9 mouse cellular contexts compared by ENCODE assay signal in the genomic region with DNA sequence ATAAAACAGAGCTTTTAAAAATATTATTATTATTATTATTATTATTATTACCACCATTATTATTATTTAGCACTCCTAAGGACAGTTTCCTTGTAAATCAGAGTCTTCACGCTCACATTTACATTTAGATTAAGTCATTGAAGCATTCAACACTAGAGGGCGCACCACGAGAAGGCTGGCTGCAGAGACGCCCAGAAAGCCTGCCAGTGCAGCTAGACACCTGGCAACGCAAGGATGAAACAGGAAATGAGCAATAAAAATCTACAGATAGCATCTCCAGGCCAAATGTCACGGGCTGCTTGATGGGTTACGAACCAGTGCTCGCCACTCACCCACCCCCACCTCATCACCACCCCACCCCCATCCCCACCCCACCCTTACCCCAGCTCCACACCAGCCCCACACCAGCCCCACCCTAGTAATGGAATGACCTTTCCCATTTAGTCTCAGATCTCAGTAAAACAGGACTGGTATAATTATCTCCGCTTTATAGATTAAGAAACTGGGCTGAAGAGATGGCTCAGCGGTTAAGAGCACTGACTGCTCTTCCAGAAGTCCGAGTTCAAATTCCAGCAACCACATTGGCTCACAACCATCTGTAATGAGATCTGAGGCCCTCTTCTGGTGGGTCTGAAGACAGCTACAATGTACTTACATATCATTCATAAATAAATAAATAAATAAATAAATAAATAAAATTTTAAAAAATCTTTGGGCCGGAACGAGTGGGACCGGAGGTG. TPM values are rescaled to one million over a fixed set of nuclear protein-coding genes. Genes with fewer than 3 reads are reported as not detected.
A peak's percentile ranks its signal among the peaks of the same experiment; 100 is the strongest.
DNase-seq lines count a peak whose midpoint lies in the region; ATAC-seq lines count a peak whose summit lies in the region.
"Had no signal": no experiment of that assay in that cellular context is flagged by ENCODE, and none has a peak within 500 bp of the region (broad histone marks: within the 10 kb centered on the region; RNA-seq: fewer than 3 reads in every experiment).

No protein-coding gene starts in this region.

- H3K4me2 ChIP-seq in stomach, embryonic 14.5 days (replicated peaks; ENCODE audit: low read depth, low read length), result no peak overlapping the region
- H3K4me2 ChIP-seq: embryonic facial prominence, embryonic 15.5 days had no signal

- no peak overlapping the region for H3K27ac ChIP-seq in limb, embryonic 10.5 days
- no peak overlapping the region for H3K27ac ChIP-seq in stomach, embryonic 14.5 days (ENCODE audit: low read length)
- H3K27ac ChIP-seq: embryonic facial prominence, embryonic 15.5 days had no signal

- H3K27me3 ChIP-seq in limb, embryonic 10.5 days (ENCODE audit: low read depth, poor library complexity, severe bottlenecking), result no peaks in the 10 kb centered on the region
- no peaks in the 10 kb centered on the region for H3K27me3 ChIP-seq in stomach, embryonic 14.5 days (ENCODE audit: control insufficient read depth, insufficient read depth, low read length)
- H3K27me3 ChIP-seq: embryonic facial prominence, embryonic 15.5 days had no signal

- no peaks in the 10 kb centered on the region for H3K36me3 ChIP-seq in limb, embryonic 10.5 days
- H3K36me3 ChIP-seq in stomach, embryonic 14.5 days (ENCODE audit: control insufficient read depth, insufficient read depth, low read length), result no peaks in the 10 kb centered on the region
- H3K36me3 ChIP-seq: embryonic facial prominence, embryonic 15.5 days had no signal

- DNase-seq in B cell, adult 2 months, result peak; percentile 89 to 91
- DNase-seq in adrenal gland, postnatal 10 days, result peak; percentile 87
- DNase-seq in embryo, embryonic 11.5 days (ENCODE audit: low read depth, low spot score), result peak; percentile 79
- DNase-seq in heart, adult 18-20 months, result peak; percentile 80 to 90
- peak; percentile 70 for DNase-seq in kidney, adult 18-20 months
- peak; percentile 81 for DNase-seq in limb, embryonic 10.5 days (ENCODE audit: low spot score)
- peak; percentile 83 to 90 for DNase-seq in natural killer cell, adult 2 months (ENCODE audit: low spot score in 2 of 2)

- no peaks in the 10 kb centered on the region for H3K9me3 ChIP-seq in limb, embryonic 10.5 days (replicated peaks)
- no peaks in the 10 kb centered on the region for H3K9me3 ChIP-seq in stomach, embryonic 14.5 days (ENCODE audit: control insufficient read depth, low read depth, low read length)
- H3K9me3 ChIP-seq: embryonic facial prominence, embryonic 15.5 days had no signal

- no peak overlapping the region for H3K9ac ChIP-seq in stomach, embryonic 14.5 days (replicated peaks; ENCODE audit: low read depth, low read length)
- H3K9ac ChIP-seq: embryonic facial prominence, embryonic 15.5 days had no signal

- no peak overlapping the region for H3K4me3 ChIP-seq in limb, embryonic 10.5 days
- H3K4me3 ChIP-seq in stomach, embryonic 14.5 days (ENCODE audit: low read depth, low read length), result no peak overlapping the region
- H3K4me3 ChIP-seq: embryonic facial prominence, embryonic 15.5 days had no signal

- peak; percentile 51; the same call in 1 of the 2 replicates for ATAC-seq in stomach, embryonic 14.5 days (ENCODE audit: insufficient number of reproducible peaks, insufficient read depth, low FRiP score, low read depth)

- peaks cover 28% of the 10 kb centered on the region for H3K4me1 ChIP-seq in limb, embryonic 10.5 days
- H3K4me1 ChIP-seq in stomach, embryonic 14.5 days (ENCODE audit: control insufficient read depth, insufficient read depth, low read length), result peaks cover 2% of the 10 kb centered on the region; the same call in 1 of the 2 replicates

- 28% methylated on average over 14 of the region's 14 CpGs for WGBS in limb, embryonic 10.5 days
- WGBS in stomach, embryonic 14.5 days, result 28% methylated on average over 14 of the region's 14 CpGs

RNA-seq across cellular contexts. Expression of a gene that starts 14.7 kb away (rescaled TPM):
- 10 to 100 TPM; 61.3 to 77.2 TPM for total RNA-seq in adrenal gland, postnatal 10 days (2021)
- 1 to 10 TPM; 8.1 to 8.8 TPM for total RNA-seq in heart, adult 18-20 months (2021)
- polyA plus RNA-seq in limb, embryonic 10.5 days (2016; fragmentation: Nextera tagmentation; extraction: Ambion mirVana), result 15.0 and 17.6 TPM in 2 replicates
- polyA plus RNA-seq in stomach, embryonic 14.5 days (2014; fragmentation: Nextera tagmentation; extraction: Ambion mirVana), result 17.6 and 20.7 TPM in 2 replicates

Comparison
In these comparisons a context has a peak if more than half of its experiments do, and no peak if none do; other contexts are left out.
1. RNA of a gene that starts 14.7 kb away (total RNA-seq): 61.3 to 77.2 TPM in adrenal gland, postnatal 10 days; 8.1 to 8.8 TPM in heart, adult 18-20 months; every median in the first group is over 4 times any median in the second.
2. Peak in every context shown above with its lines, with median percentiles within 50 percentile points of each other: DNase-seq.